Mouse (Mus musculus) liver, postnatal 0 days (tissue): ENCODE measurements around the gene Habp2.

Experiments used
- CTCF ChIP-seq: sonication (generic); IDR thresholded peaks from 2 replicates; pipeline ENCODE4 v1.5.1; 2016; ENCODE audit warnings: antibody characterized with exemption, low read depth
- EP300 ChIP-seq: IDR thresholded peaks from 2 replicates; pipeline ENCODE4 v1.6.1; 2016; ENCODE audit warnings: antibody characterized with exemption, low read depth, mild to moderate bottlenecking

DNA sequence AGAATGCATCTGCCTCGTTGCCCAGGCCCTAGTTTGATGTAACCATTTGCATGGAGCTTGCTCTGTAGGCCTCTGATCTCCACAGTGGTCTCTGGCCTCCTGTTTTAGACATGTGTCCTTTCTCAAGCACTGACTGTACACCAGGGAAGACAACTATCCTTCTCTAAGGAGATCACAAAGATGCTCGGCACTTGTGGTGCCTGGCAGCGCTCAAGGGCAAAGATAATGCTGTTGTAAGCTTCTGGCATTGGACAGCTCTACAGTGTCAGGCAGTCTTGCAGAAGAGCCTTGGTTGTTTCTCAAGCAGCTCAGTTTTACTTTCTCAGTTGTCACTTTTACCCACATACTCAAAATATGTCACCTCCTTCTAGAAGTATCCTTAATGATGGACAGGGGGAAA is 29.6 kb downstream of the Habp2 start:
- no peak for TF ChIP-seq EP300
- TF ChIP-seq CTCF = no peak
